Mouse (Mus musculus) lung, postnatal 0 days (tissue): ENCODE data around the gene Fzr1.

Experiments used
- CTCF ChIP-seq: IDR thresholded peaks from 2 replicates; pipeline ENCODE4 v1.5.1; 2016; ENCODE audit warnings: antibody characterized with exemption, mild to moderate bottlenecking
- EP300 ChIP-seq: IDR thresholded peaks from 2 replicates; pipeline ENCODE4 v1.6.1; 2016; ENCODE audit warnings: antibody characterized with exemption, mild to moderate bottlenecking, control low read depth

GRCm38 (mm10) chr10:81412586-81413309, 34.4 kb upstream of the Fzr1 start:
- TF ChIP-seq EP300 (0 out of 2 replicates have a peak, but pooled peaks have one; percentile 7), CTCF (no peak)
